Mouse (Mus musculus): ENCODE data around the gene Galk1. TPM values are rescaled to one million over a fixed set of nuclear protein-coding genes. Genes with fewer than 3 reads are reported as not detected.

Galk1 gene
- polyA plus RNA-seq, 1 experiment from 2014 or later = 164 TPM

DNA sequence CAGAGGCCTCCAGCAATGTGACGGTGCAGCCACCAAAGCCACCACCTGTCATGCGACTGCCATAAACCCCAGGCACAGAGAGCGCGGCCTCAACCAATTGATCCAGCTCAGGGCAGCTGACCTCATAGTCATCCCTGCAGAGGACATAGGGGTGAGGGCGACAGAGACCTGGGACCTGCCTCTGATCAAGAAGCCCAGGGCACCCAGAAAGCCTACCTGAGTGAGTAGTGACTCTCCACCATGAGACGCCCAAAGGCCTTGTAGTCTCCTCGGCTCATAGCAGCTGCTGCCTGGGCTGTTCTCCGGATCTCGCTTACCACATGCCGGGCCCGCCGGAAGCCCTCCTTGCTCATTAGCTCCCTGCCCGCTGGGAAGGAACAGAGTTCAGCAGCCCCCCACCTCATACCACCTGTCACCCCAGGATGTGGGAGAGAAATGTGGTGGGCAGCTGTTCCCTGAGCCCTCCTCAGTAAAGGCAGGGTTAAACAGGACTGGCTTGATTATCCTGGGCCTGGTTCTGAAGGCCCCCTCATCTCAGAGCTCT, 3.6 kb downstream of the Galk1 start:
- ATAC-seq (ENCODE audit: low read depth) = no peak
- Histone ChIP-seq H3K9me3 (replicated peaks) (no peaks in the 10 kb centered on the region), H3K27ac (no peak overlapping the region), H3K36me3 (peaks cover 43% of the 10 kb centered on the region), H3K4me2 (no peak overlapping the region), H3K4me3 (replicated peaks) (no peak overlapping the region), H3K27me3 (peaks cover 9% of the 10 kb centered on the region; the same call in 1 of the 2 replicates), H3K4me1 (replicated peaks) (peaks cover 60% of the 10 kb centered on the region), H3K9ac (no peak overlapping the region)
- 93% methylated on average over 13 of the region's 13 CpGs for WGBS (ENCODE audit: insufficient replicate concordance)
- no peak for DNase-seq

DNA sequence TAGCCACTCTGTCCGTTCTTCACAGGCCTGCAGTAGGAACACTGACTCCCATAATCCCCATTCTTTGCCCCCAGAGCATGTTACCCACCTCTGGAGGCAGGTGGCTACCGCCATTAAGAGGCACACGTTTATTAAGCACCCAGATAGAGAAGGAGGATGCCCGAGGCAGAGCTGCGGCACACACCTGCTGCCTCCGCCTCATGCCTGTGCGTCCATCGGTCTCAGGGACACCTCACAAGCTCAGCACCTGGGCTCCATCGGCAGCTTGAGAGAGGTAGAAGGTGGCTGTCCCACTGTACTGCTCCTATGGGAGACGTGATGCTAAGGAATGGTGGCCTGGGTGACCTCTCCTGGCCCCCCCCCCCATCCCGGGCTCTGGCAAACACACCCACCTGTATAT, 4.1 kb downstream of the Galk1 start:
- no peak overlapping the region for H3K9ac ChIP-seq
- H3K27ac ChIP-seq = no peak overlapping the region
- no peaks in the 10 kb centered on the region for H3K9me3 ChIP-seq (replicated peaks)
- 87% methylated on average over 11 of the region's 11 CpGs for WGBS (ENCODE audit: insufficient replicate concordance)
- H3K27me3 ChIP-seq = peaks cover 8% of the 10 kb centered on the region; the same call in 1 of the 2 replicates
- peaks cover 61% of the 10 kb centered on the region for H3K4me1 ChIP-seq (replicated peaks)
- H3K4me2 ChIP-seq = no peak overlapping the region
- ATAC-seq (ENCODE audit: low read depth) (no peak), DNase-seq (no peak)
- H3K4me3 ChIP-seq (replicated peaks) = no peak overlapping the region
- H3K36me3 ChIP-seq = peaks cover 43% of the 10 kb centered on the region

DNA sequence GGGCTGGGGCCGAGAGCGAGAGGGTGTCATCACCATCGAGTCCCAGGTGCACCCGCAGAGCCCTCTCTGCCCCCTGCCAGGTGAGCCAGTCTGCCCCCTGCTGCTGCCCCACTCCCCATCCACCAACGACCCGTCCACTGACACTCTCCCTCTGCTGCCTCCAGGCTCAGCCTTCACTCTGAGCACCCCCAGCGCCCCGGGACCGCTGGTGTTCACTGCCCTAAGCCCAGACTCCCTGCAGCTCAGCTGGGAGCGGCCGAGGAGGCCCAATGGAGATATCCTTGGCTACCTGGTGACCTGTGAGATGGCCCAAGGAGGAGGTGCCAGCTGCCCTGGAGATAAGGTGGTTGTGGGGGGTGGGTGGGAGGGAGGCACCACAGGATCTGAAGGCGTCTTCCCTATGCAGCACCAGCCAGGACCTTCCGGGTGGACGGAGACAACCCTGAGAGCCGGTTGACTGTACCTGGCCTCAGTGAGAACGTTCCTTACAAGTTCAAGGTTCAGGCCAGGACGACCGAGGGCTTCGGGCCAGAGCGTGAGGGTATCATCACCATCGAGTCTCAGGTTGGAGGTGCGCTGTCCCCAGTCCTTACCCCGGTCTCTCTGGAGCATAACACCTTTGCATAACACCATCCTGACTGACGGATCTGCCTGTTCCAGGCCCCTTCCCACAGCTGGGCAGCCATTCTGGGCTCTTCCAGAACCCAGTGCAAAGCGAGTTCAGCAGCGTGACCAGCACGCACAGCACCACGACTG, 5.2 kb downstream of the Galk1 start:
- Histone ChIP-seq H3K27ac (no peak overlapping the region), H3K27me3 (no peaks in the 10 kb centered on the region), H3K9me3 (replicated peaks) (no peaks in the 10 kb centered on the region), H3K4me3 (replicated peaks) (no peak overlapping the region), H3K9ac (no peak overlapping the region), H3K4me1 (replicated peaks) (peaks cover 52% of the 10 kb centered on the region), H3K36me3 (peaks cover 43% of the 10 kb centered on the region), H3K4me2 (no peak overlapping the region)
- WGBS (ENCODE audit: insufficient replicate concordance) = 86% methylated on average over 28 of the region's 28 CpGs
- no peak for DNase-seq
- no peak for ATAC-seq (ENCODE audit: low read depth)

DNA sequence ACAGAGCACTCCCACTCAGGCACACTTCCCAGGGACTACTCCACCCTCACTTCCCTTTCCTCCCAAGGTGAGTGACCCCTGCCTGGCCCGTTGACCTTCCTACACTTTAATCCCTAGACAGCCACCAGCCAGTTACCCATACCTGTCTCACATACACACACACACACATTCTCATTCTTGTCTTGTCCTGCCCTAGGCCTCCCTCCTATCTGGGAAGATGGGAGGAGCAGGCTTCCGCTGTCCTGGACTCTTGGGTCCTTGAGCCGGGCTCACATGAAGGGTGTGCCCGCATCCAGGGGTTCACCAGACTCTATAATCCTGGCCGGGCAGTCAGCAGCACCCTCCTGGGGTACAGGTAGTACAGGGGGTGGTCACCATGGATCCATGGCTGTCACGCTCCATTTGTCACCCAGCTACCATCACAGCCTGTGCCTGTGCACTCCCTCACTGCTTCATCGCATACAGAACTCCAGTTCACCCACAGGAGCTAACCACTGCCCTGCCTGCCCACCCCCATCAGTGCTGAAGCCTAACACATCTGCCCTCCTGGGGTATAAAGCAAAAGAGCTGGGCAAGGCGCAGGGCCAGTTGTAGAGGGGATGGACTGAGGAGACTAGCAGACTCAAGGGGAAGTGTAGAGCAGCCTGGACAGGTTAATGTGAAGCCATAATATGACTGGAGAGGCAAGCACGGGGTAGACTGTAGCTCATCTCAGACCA, 6.7 kb downstream of the Galk1 start:
- Histone ChIP-seq H3K4me1 (replicated peaks) (peaks cover 37% of the 10 kb centered on the region), H3K4me2 (peak overlapping the region; percentile 76), H3K27me3 (no peaks in the 10 kb centered on the region), H3K9ac (peak overlapping the region; percentile 74), H3K9me3 (replicated peaks) (no peaks in the 10 kb centered on the region), H3K36me3 (peaks cover 42% of the 10 kb centered on the region), H3K4me3 (replicated peaks) (peak overlapping the region; percentile 50; the same call in 1 of the 2 replicates), H3K27ac (peak overlapping the region; percentile 87)
- WGBS (ENCODE audit: insufficient replicate concordance) = 52% methylated on average over 9 of the region's 9 CpGs
- no peak for DNase-seq
- ATAC-seq (ENCODE audit: low read depth) = no peak

DNA sequence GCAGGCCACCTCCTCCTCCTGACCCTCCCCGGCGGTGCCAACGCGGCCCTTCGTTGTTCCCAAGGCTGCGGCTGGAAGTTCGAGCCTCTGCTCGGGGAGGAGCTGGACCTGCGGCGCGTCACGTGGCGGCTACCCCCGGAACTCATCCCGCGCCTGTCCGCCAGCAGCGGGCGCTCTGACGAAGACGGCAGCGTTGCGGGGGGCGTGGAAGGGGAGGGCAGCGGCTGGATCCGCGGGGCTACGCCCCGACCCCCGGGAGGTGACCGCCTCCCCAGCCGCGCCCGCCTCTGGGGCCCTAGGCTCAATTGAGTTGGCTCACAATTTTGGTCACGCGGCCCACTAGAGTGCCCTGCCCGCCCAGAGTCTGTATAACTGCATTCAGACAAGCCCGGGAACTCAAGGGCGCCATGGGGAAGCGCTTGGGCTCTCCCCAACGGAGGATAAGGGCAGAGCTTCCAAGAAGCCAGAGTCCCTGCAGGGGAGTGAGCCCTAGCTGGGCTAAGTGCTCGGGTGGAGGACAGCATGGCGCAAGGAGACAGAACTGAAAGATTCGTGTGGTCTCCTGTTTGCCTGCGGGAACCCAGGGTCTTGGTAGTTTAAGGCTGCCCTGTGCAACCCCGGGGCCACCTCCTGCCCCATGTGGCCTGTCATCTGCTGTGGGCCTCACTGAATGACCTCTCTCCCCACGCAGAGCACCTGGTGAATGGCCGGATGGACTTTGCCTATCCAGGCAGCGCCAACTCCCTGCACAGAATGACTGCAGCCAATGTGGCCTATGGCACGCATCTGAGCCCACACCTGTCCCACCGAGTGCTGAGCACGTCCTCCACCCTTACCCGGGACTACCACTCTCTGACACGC, 7.4 kb downstream of the Galk1 start:
- Histone ChIP-seq H3K27ac (peak overlapping the region; percentile 87), H3K9me3 (replicated peaks) (no peaks in the 10 kb centered on the region), H3K27me3 (peaks cover 7% of the 10 kb centered on the region), H3K4me1 (replicated peaks) (peaks cover 32% of the 10 kb centered on the region), H3K36me3 (peaks cover 34% of the 10 kb centered on the region), H3K4me3 (replicated peaks) (peak overlapping the region; percentile 50), H3K9ac (peak overlapping the region; percentile 74), H3K4me2 (peak overlapping the region; percentile 76)
- DNase-seq (peak; percentile 73), ATAC-seq (ENCODE audit: low read depth) (peak; percentile 79)
- 4% methylated on average over 54 of the region's 54 CpGs for WGBS (ENCODE audit: insufficient replicate concordance)

DNA sequence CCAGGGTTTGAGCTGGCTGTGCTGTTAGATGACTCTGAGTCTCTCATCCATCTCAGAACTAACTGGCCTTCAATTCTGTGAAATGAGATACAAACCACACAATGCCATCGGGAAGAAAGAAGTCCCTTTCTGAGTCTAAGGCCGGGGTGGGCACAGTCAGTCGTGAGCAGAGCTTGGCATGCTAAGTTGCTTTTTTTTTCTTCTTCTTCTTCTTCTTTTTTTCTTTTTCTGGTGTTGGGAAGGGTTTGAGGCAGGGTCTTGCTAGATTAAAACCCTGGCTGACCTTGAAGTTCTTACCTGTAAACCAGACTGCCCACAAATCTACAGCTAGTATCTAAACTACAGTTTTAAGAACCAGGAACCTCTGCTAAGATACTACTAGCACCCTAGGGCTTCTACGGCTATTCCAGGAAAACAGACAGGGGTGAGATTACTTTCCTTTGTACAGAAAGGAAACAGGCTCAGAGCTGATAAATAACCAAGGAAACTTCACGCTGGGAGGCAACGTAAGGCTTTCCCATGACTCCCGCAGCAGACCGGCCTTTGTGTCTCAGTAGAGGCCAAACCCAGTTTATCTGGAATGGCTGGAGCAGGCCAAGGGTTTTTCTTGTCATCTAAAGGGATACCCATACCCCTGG, 8.2 kb downstream of the Galk1 start:
- H3K9ac ChIP-seq = peak overlapping the region; percentile 74
- peaks cover 26% of the 10 kb centered on the region for H3K36me3 ChIP-seq
- H3K4me2 ChIP-seq = peak overlapping the region; percentile 76
- 8% methylated on average over 8 of the region's 8 CpGs for WGBS (ENCODE audit: insufficient replicate concordance)
- DNase-seq = no peak
- peak overlapping the region; percentile 87 for H3K27ac ChIP-seq
- ATAC-seq (ENCODE audit: low read depth) = peak; percentile 2
- peaks cover 37% of the 10 kb centered on the region for H3K4me1 ChIP-seq (replicated peaks)
- peak overlapping the region; percentile 50 for H3K4me3 ChIP-seq (replicated peaks)
- no peaks in the 10 kb centered on the region for H3K9me3 ChIP-seq (replicated peaks)
- peaks cover 12% of the 10 kb centered on the region for H3K27me3 ChIP-seq

DNA sequence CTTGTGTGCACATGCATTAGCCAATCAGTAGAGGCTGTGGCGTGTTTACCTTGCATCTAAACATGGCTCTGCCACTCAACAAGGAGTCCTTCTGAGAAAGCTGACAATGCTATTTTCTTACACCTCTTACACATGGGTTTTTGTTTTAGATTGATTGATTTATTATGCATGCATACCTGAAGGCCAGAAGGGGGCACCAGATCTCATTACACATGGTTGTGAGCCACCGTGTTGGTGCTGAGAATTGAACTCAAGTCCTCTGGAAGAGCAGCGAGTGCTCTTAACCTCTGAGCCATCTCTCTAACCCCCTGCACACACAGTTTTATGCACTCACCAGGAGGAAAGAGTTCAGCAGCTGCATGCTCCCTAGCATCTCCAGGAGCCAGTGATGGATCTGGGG, 9.6 kb downstream of the Galk1 start:
- Histone ChIP-seq H3K4me3 (replicated peaks) (no peak overlapping the region), H3K27me3 (peaks cover 14% of the 10 kb centered on the region), H3K4me2 (no peak overlapping the region), H3K9ac (no peak overlapping the region), H3K4me1 (replicated peaks) (peaks cover 42% of the 10 kb centered on the region), H3K27ac (no peak overlapping the region), H3K9me3 (replicated peaks) (no peaks in the 10 kb centered on the region), H3K36me3 (peaks cover 12% of the 10 kb centered on the region)
- ATAC-seq (ENCODE audit: low read depth) (no peak), DNase-seq (no peak)
- 75% methylated on average over 3 of the region's 3 CpGs for WGBS (ENCODE audit: insufficient replicate concordance)

DNA sequence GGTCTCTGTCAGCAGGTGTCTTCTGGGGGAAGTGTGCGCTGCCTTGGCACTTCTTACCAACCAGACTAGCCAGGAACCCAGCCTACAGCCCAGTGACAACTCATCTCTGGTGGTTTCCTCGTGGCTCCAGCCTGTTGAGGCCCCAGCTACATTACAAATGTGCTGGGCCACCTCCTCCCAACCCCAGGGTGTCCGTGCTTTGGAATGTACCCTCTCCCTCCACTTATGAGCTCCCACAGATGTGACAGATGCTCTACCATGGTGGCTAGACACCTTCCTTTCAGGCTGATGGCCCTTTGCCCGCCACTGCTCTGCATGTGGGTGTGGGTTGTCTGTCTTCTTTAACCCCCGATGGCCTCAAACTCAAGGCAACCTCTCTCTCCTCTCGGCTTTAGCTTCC, 10.8 kb downstream of the Galk1 start:
- ATAC-seq (ENCODE audit: low read depth) = no peak
- H3K27ac ChIP-seq = no peak overlapping the region
- H3K36me3 ChIP-seq = peaks cover under 1% of the 10 kb centered on the region; the same call in 1 of the 2 replicates
- DNase-seq = no peak
- 56% methylated on average over 6 of the region's 6 CpGs for WGBS (ENCODE audit: insufficient replicate concordance)
- H3K4me3 ChIP-seq (replicated peaks) = no peak overlapping the region
- peaks cover 18% of the 10 kb centered on the region for H3K27me3 ChIP-seq
- H3K4me2 ChIP-seq = no peak overlapping the region
- H3K9me3 ChIP-seq (replicated peaks) = no peaks in the 10 kb centered on the region
- peaks cover 39% of the 10 kb centered on the region for H3K4me1 ChIP-seq (replicated peaks)
- H3K9ac ChIP-seq = no peak overlapping the region

DNA sequence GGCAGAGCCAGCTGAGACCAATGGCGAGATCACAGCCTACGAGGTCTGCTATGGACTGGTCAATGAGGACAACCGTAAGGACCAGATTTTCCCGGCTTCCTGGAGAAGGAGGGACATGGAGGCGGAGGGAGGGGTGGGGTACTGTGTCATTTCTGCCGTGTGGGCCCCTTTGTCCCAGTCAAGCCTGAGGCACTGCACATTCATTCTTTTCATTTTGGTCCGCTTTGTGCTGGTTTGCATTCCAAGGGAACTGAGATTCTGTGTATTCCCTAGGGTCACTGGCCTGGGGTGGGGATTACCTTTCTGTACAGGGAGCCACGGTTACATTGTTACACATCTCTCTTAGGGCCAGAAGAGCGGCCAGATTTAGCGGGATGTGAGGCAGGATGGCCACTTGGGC, 11.9 kb downstream of the Galk1 start:
- DNase-seq (no peak), ATAC-seq (ENCODE audit: low read depth) (no peak)
- Histone ChIP-seq H3K36me3 (no peaks in the 10 kb centered on the region), H3K27ac (no peak overlapping the region), H3K4me1 (replicated peaks) (peaks cover 28% of the 10 kb centered on the region), H3K27me3 (peaks cover 18% of the 10 kb centered on the region), H3K9me3 (replicated peaks) (no peaks in the 10 kb centered on the region), H3K9ac (no peak overlapping the region), H3K4me2 (no peak overlapping the region), H3K4me3 (replicated peaks) (no peak overlapping the region)
- 69% methylated on average over 10 of the region's 10 CpGs for WGBS (ENCODE audit: insufficient replicate concordance)

DNA sequence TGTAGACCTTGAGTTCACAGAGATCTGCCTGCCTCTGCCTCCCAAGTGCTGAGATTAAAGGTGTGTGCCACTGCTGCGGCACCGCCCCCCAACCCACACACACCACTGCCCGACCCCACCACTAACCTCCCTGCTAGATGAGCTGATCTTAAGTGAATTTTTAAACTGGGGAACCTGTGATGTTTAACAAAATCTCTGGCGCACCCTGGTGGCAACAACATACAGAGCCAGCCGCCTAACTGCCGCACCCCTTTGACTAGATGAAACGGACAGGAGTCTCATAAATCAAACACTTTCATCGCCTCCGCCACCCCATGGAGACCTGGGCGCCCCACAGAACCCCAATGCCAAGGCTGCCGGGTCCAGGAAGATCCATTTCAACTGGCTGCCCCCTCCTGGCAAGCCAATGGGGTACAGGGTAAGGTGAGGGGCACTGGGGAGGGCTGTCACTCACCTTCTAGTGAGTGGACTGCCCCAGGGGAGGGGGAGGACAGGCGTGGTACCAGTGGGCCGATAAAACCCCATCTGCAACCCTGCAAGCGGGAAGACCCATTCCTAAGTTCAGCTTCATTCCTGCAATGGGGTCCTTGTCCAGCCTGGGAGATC, 12.9 kb downstream of the Galk1 start:
- Histone ChIP-seq H3K4me3 (replicated peaks) (no peak overlapping the region), H3K4me1 (replicated peaks) (peaks cover 18% of the 10 kb centered on the region), H3K9ac (no peak overlapping the region), H3K4me2 (no peak overlapping the region), H3K27ac (no peak overlapping the region), H3K9me3 (replicated peaks) (no peaks in the 10 kb centered on the region), H3K27me3 (peaks cover 18% of the 10 kb centered on the region), H3K36me3 (no peaks in the 10 kb centered on the region)
- no peak for ATAC-seq (ENCODE audit: low read depth)
- WGBS (ENCODE audit: insufficient replicate concordance) = 7% methylated on average over 14 of the region's 14 CpGs
- DNase-seq = peak; percentile 48
